Mouse (Mus musculus) CH12.LX (cell line): ENCODE measurements around the gene Rxrg.

Source experiments
- CHD1 ChIP-seq: IDR thresholded peaks from 2 replicates; pipeline ENCODE4 v1.6.1; 2012; ENCODE audit warnings: low read depth, low read length, improper control_type of control experiment, inconsistent platforms
- CTCF ChIP-seq, 2 experiments: IDR thresholded peaks in 1 of 2; conservative IDR thresholded peaks in 1 of 2; 2 replicates each; pipeline ENCODE4 v1.5.1; 2011 to 2012; ENCODE audit warnings: low read depth in 2 of 2, low read length in 2 of 2, improper control_type of control experiment in 1 of 2, inconsistent platforms in 1 of 2, mild to moderate bottlenecking in 1 of 2, moderate library complexity in 1 of 2
- E2F4 ChIP-seq: IDR thresholded peaks from 2 replicates; pipeline ENCODE4 v1.6.1; 2011; ENCODE audit warnings: low read depth, low read length, improper control_type of control experiment; ENCODE audit not compliant: insufficient replicate concordance
- JUND ChIP-seq: conservative IDR thresholded peaks from 2 replicates; pipeline ENCODE4 v1.6.1; 2011; ENCODE audit warnings: low read depth, low read length, improper control_type of control experiment
- POLR2A ChIP-seq: IDR thresholded peaks from 2 replicates; pipeline ENCODE4 v1.6.1; 2011; ENCODE audit warnings: low read depth, mild to moderate bottlenecking, improper control_type of control experiment, low read length
- TBP ChIP-seq: conservative IDR thresholded peaks from 2 replicates; pipeline ENCODE4 v1.6.1; 2011; ENCODE audit warnings: low read depth, low read length, improper control_type of control experiment
- TCF12 ChIP-seq: IDR thresholded peaks from 2 replicates; pipeline ENCODE4 v1.6.1; 2014; ENCODE audit warnings: low read depth, mild to moderate bottlenecking, inconsistent platforms, low read length, improper control_type of control experiment
- USF1 ChIP-seq: IDR thresholded peaks from 2 replicates; pipeline ENCODE4 v1.6.1; 2014; ENCODE audit warnings: low read depth, mild to moderate bottlenecking, inconsistent platforms, low read length, improper control_type of control experiment
- ZNF384 ChIP-seq: IDR thresholded peaks from 2 replicates; pipeline ENCODE4 v1.6.1; 2012; ENCODE audit warnings: low read depth, low read length, improper control_type of control experiment, inconsistent platforms

DNA sequence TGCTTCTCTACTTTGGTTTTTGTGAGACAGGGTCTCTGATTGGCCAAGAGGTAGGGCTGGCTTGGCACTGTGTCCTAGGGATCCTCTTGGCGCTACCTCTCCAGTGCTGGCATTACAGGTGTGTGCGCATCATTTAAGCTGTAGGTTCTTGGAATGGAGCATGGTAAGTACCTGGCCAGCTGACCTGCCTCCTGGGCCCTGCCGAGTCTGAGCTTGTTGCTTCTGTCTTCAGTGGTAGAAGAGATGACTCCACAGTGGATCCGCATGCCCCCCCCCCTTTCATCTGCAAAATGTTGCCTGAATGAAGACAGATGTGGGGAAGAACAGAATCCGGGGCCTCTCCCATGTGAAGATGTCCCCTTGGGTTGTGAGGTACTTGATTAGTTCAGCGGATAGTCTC lies 80.9 kb downstream of the Rxrg start:
- no peak for TF ChIP-seq CTCF (conservative IDR thresholded peaks at IDR 0.05 in 1 of 2, IDR thresholded peaks at IDR 0.05 in 1 of 2; ENCODE audit: low read depth in 2 of 2, low read length in 2 of 2)
- no peak for TF ChIP-seq JUND
- TF ChIP-seq POLR2A: no peak
- TF ChIP-seq USF1: no peak
- no peak for TF ChIP-seq ZNF384
- no peak for TF ChIP-seq E2F4
- TF ChIP-seq TCF12: no peak
- TF ChIP-seq TBP: no peak
- TF ChIP-seq CHD1: no peak
